Mouse (Mus musculus): Measurements from ENCODE around the gene Cnp. TPM values are rescaled to one million over a fixed set of nuclear protein-coding genes. Genes with fewer than 3 reads are reported as not detected.
A peak's percentile ranks its signal among the peaks of the same experiment; 100 is the strongest.
"Not testable (repeated sequence)": the region's sequence is repeated elsewhere in the genome, so short reads cannot be mapped to it uniquely, and the experiment has no call there.

Cnp gene
- polyA plus RNA-seq, 1 experiment from 2014 or later, result 20.3 TPM

GRCm38 (mm10) chr11:100534411-100534810, 40.3 kb upstream of the Cnp start:
- H3K4me1 ChIP-seq (replicated peaks; ENCODE audit: control insufficient read depth, insufficient read depth, low read length); H3K27me3 ChIP-seq (ENCODE audit: control insufficient read depth, insufficient read depth, low read length); ATAC-seq (replicated peaks; ENCODE audit: low FRiP score); H3K4me3 ChIP-seq (ENCODE audit: low read depth, low read length); H3K9ac ChIP-seq (ENCODE audit: low read length); H3K9me3 ChIP-seq (ENCODE audit: control insufficient read depth, low read length); DNase-seq (ENCODE audit: low spot score); H3K27ac ChIP-seq (ENCODE audit: low read depth, low read length); H3K4me2 ChIP-seq (ENCODE audit: low read depth, low read length, severe bottlenecking); H3K36me3 ChIP-seq (ENCODE audit: control insufficient read depth, insufficient read depth, low read length): not testable (repeated sequence)
- WGBS, result 61% methylated on average over 2 of the region's 2 CpGs

GRCm38 (mm10) chr11:100534821-100535220, 39.9 kb upstream of the Cnp start:
- not testable (repeated sequence) for ATAC-seq (replicated peaks; ENCODE audit: low FRiP score); H3K9ac ChIP-seq (ENCODE audit: low read length); H3K9me3 ChIP-seq (ENCODE audit: control insufficient read depth, low read length); H3K27me3 ChIP-seq (ENCODE audit: control insufficient read depth, insufficient read depth, low read length); H3K4me2 ChIP-seq (ENCODE audit: low read depth, low read length, severe bottlenecking); H3K36me3 ChIP-seq (ENCODE audit: control insufficient read depth, insufficient read depth, low read length); H3K4me1 ChIP-seq (replicated peaks; ENCODE audit: control insufficient read depth, insufficient read depth, low read length); H3K4me3 ChIP-seq (ENCODE audit: low read depth, low read length); DNase-seq (ENCODE audit: low spot score); H3K27ac ChIP-seq (ENCODE audit: low read depth, low read length)
- WGBS, result 83% methylated on average over 6 of the region's 6 CpGs

- H3K27ac ChIP-seq (ENCODE audit: low read depth, low read length), result no peak overlapping the region
- H3K27me3 ChIP-seq (ENCODE audit: control insufficient read depth, insufficient read depth, low read length), result no peaks in the 10 kb centered on the region; the same call in 1 of the 2 replicates
- DNase-seq (ENCODE audit: low spot score), result no peak
- no peak overlapping the region for H3K4me3 ChIP-seq (ENCODE audit: low read depth, low read length)
- no peaks in the 10 kb centered on the region for H3K36me3 ChIP-seq (ENCODE audit: control insufficient read depth, insufficient read depth, low read length)
- 92% methylated on average over 1 of the region's 1 CpGs for WGBS
- no peaks in the 10 kb centered on the region for H3K4me1 ChIP-seq (replicated peaks; ENCODE audit: control insufficient read depth, insufficient read depth, low read length)
- H3K9ac ChIP-seq (ENCODE audit: low read length), result no peak overlapping the region
- ATAC-seq (replicated peaks; ENCODE audit: low FRiP score), result no peak
- H3K4me2 ChIP-seq (ENCODE audit: low read depth, low read length, severe bottlenecking), result no peak overlapping the region
- no peaks in the 10 kb centered on the region for H3K9me3 ChIP-seq (ENCODE audit: control insufficient read depth, low read length)
Measured at GRCm38 (mm10) chr11:100535996-100536395, 38.7 kb upstream of the Cnp start.

- DNase-seq (ENCODE audit: low spot score), result no peak
Measured at GRCm38 (mm10) chr11:100536466-100536865, 38.2 kb upstream of the Cnp start.

GRCm38 (mm10) chr11:100540966-100541365, 33.7 kb upstream of the Cnp start:
- no peaks in the 10 kb centered on the region for H3K9me3 ChIP-seq (ENCODE audit: control insufficient read depth, low read length)
- no peak overlapping the region for H3K27ac ChIP-seq (ENCODE audit: low read depth, low read length)
- H3K9ac ChIP-seq (ENCODE audit: low read length), result no peak overlapping the region
- ATAC-seq (replicated peaks; ENCODE audit: low FRiP score), result no peak
- H3K27me3 ChIP-seq (ENCODE audit: control insufficient read depth, insufficient read depth, low read length), result no peaks in the 10 kb centered on the region
- H3K4me2 ChIP-seq (ENCODE audit: low read depth, low read length, severe bottlenecking), result no peak overlapping the region
- WGBS, result 69% methylated on average over 6 of the region's 6 CpGs
- no peak overlapping the region for H3K4me3 ChIP-seq (ENCODE audit: low read depth, low read length)
- H3K4me1 ChIP-seq (replicated peaks; ENCODE audit: control insufficient read depth, insufficient read depth, low read length), result peaks cover 3% of the 10 kb centered on the region; the same call in 1 of the 2 replicates
- H3K36me3 ChIP-seq (ENCODE audit: control insufficient read depth, insufficient read depth, low read length), result no peaks in the 10 kb centered on the region
- DNase-seq (ENCODE audit: low spot score), result no peak

More at GRCm38 (mm10) chr11:100536466-100536865, 38.2 kb upstream of the Cnp start:
- no peaks in the 10 kb centered on the region for H3K36me3 ChIP-seq (ENCODE audit: control insufficient read depth, insufficient read depth, low read length)
- no peak overlapping the region for H3K9ac ChIP-seq (ENCODE audit: low read length)
- H3K4me3 ChIP-seq (ENCODE audit: low read depth, low read length), result no peak overlapping the region
- no peaks in the 10 kb centered on the region; the same call in 1 of the 2 replicates for H3K27me3 ChIP-seq (ENCODE audit: control insufficient read depth, insufficient read depth, low read length)
- H3K9me3 ChIP-seq (ENCODE audit: control insufficient read depth, low read length), result no peaks in the 10 kb centered on the region
- H3K4me2 ChIP-seq (ENCODE audit: low read depth, low read length, severe bottlenecking), result no peak overlapping the region
- no peak overlapping the region for H3K27ac ChIP-seq (ENCODE audit: low read depth, low read length)
- ATAC-seq (replicated peaks; ENCODE audit: low FRiP score), result no peak
- H3K4me1 ChIP-seq (replicated peaks; ENCODE audit: control insufficient read depth, insufficient read depth, low read length), result no peaks in the 10 kb centered on the region

GRCm38 (mm10) chr11:100541577-100541976, 33.1 kb upstream of the Cnp start:
- H3K9me3 ChIP-seq (ENCODE audit: control insufficient read depth, low read length), result no peaks in the 10 kb centered on the region
- no peaks in the 10 kb centered on the region for H3K27me3 ChIP-seq (ENCODE audit: control insufficient read depth, insufficient read depth, low read length)
- no peaks in the 10 kb centered on the region for H3K36me3 ChIP-seq (ENCODE audit: control insufficient read depth, insufficient read depth, low read length)
- H3K27ac ChIP-seq (ENCODE audit: low read depth, low read length), result no peak overlapping the region
- peaks cover 3% of the 10 kb centered on the region; the same call in 1 of the 2 replicates for H3K4me1 ChIP-seq (replicated peaks; ENCODE audit: control insufficient read depth, insufficient read depth, low read length)
- no peak overlapping the region for H3K9ac ChIP-seq (ENCODE audit: low read length)
- no peak overlapping the region for H3K4me3 ChIP-seq (ENCODE audit: low read depth, low read length)
- 91% methylated on average over 2 of the region's 2 CpGs for WGBS
- ATAC-seq (replicated peaks; ENCODE audit: low FRiP score), result no peak
- DNase-seq (ENCODE audit: low spot score), result no peak
- H3K4me2 ChIP-seq (ENCODE audit: low read depth, low read length, severe bottlenecking), result no peak overlapping the region

GRCm38 (mm10) chr11:100544832-100545745, 29.6 kb upstream of the Cnp start, which contains the start of gene Ttc25:
TSS of gene Ttc25 (plus strand) at chr11:100545607.
- peak within 1 kb of the TSS; percentile 68 for H3K4me2 ChIP-seq (ENCODE audit: low read depth, low read length, severe bottlenecking)
- peak within 1 kb of the TSS; percentile 34 for H3K4me3 ChIP-seq (ENCODE audit: low read depth, low read length)
- H3K9me3 ChIP-seq (ENCODE audit: control insufficient read depth, low read length), result no peaks in the 10 kb centered on the region
- WGBS, result 3% methylated on average over 28 of the region's 28 CpGs
- peak within 1 kb of the TSS; percentile 43 for H3K9ac ChIP-seq (ENCODE audit: low read length)
- no peaks in the 10 kb centered on the region for H3K36me3 ChIP-seq (ENCODE audit: control insufficient read depth, insufficient read depth, low read length)
- DNase-seq (ENCODE audit: low spot score) (peak; percentile 94), ATAC-seq (replicated peaks; ENCODE audit: low FRiP score) (peak; percentile 96)
- H3K27ac ChIP-seq (ENCODE audit: low read depth, low read length), result no peak within 1 kb of the TSS; the same call in 1 of the 2 replicates
- no peaks in the 10 kb centered on the region for H3K27me3 ChIP-seq (ENCODE audit: control insufficient read depth, insufficient read depth, low read length)
- peaks cover 3% of the 10 kb centered on the region; the same call in 1 of the 2 replicates for H3K4me1 ChIP-seq (replicated peaks; ENCODE audit: control insufficient read depth, insufficient read depth, low read length)

- Histone ChIP-seq H3K9me3 (ENCODE audit: control insufficient read depth, low read length) (no peaks in the 10 kb centered on the region), H3K27me3 (ENCODE audit: control insufficient read depth, insufficient read depth, low read length) (no peaks in the 10 kb centered on the region), H3K9ac (ENCODE audit: low read length) (peak overlapping the region; percentile 43), H3K4me1 (replicated peaks; ENCODE audit: control insufficient read depth, insufficient read depth, low read length) (peaks cover 3% of the 10 kb centered on the region; the same call in 1 of the 2 replicates), H3K27ac (ENCODE audit: low read depth, low read length) (no peak overlapping the region), H3K4me3 (ENCODE audit: low read depth, low read length) (peak overlapping the region; percentile 34), H3K4me2 (ENCODE audit: low read depth, low read length, severe bottlenecking) (peak overlapping the region; percentile 68), H3K36me3 (ENCODE audit: control insufficient read depth, insufficient read depth, low read length) (no peaks in the 10 kb centered on the region)
- DNase-seq (ENCODE audit: low spot score) (no peak), ATAC-seq (replicated peaks; ENCODE audit: low FRiP score) (no peak; the same call in 1 of the 2 replicates)
- WGBS, result 25% methylated on average over 7 of the region's 7 CpGs
Measured at GRCm38 (mm10) chr11:100545746-100546085, 29.0 kb upstream of the Cnp start.

All from forebrain, embryonic 11.5 days (tissue).